In the genomic region with DNA sequence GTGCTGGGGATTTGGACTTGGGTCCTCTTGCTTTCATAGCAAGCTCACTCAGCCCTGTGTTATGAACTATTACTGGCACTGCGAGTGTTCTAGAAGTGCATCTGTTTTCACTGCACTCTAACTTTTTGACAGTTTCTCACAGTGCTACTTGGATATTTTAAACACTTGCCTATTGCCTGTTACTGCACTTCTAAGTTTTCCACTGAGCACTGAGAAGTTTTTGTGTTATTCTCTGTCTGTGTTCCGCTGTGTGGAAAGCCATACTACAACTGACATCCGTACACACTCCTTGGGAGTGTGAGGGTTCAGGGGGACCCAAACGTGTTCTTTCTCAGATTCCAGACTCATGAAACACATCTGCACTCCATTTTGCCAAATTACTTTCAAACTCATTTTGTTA, we compare ENCODE assay signal across 27 mouse cellular contexts.
A peak's percentile ranks its signal among the peaks of the same experiment; 100 is the strongest.
DNase-seq lines count a peak whose midpoint lies in the region; ATAC-seq and TF ChIP-seq lines count a peak whose summit lies in the region.
"Had no signal": no experiment of that assay in that cellular context is flagged by ENCODE, and none has a peak within 500 bp of the region (broad histone marks: within the 10 kb centered on the region; RNA-seq: fewer than 3 reads in every experiment).

No protein-coding gene starts in this region.

- no peak for TF ChIP-seq EP300 in heart, adult 2 months (IDR thresholded peaks at IDR 0.05; ENCODE audit: insufficient read depth, low read depth, low read length)

- peaks cover 16% of the 10 kb centered on the region for H3K4me1 ChIP-seq in heart, adult 2 months (ENCODE audit: control insufficient read depth, insufficient read depth, low read length)
- H3K4me1 ChIP-seq in midbrain, embryonic 11.5 days (ENCODE audit: control insufficient read depth, insufficient read depth, low read length), result no peaks in the 10 kb centered on the region
- no peaks in the 10 kb centered on the region for H3K4me1 ChIP-seq in midbrain, postnatal 0 days (ENCODE audit: insufficient read depth, low read length)
- peaks cover 12% of the 10 kb centered on the region; the same call in 1 of the 2 replicates for H3K4me1 ChIP-seq in limb, embryonic 13.5 days
- H3K4me1 ChIP-seq in hindbrain, postnatal 0 days (ENCODE audit: insufficient read depth, low read length), result no peaks in the 10 kb centered on the region
- H3K4me1 ChIP-seq: forebrain, embryonic 10.5 days; hindbrain, embryonic 12.5 days; midbrain, embryonic 12.5 days; neural tube, embryonic 12.5 days had no signal

- no peak for TF ChIP-seq POLR2A in heart, adult 2 months (IDR thresholded peaks at IDR 0.05; ENCODE audit: insufficient read depth, low read depth, low read length)

- H3K79me2 ChIP-seq in heart, adult 2 months (replicated peaks; ENCODE audit: control insufficient read depth, insufficient read depth, low read length), result no peaks in the 10 kb centered on the region

- H3K4me3 ChIP-seq in heart, adult 2 months, result no peak overlapping the region
- H3K4me3 ChIP-seq in midbrain, embryonic 11.5 days (ENCODE audit: low read depth, low read length), result no peak overlapping the region
- H3K4me3 ChIP-seq in midbrain, postnatal 0 days (ENCODE audit: low read depth, low read length), result no peak overlapping the region
- no peak overlapping the region for H3K4me3 ChIP-seq in limb, embryonic 13.5 days
- no peak overlapping the region for H3K4me3 ChIP-seq in hindbrain, postnatal 0 days (ENCODE audit: low read length)
- H3K4me3 ChIP-seq: forebrain, embryonic 10.5 days; hindbrain, embryonic 12.5 days; kidney, embryonic 15.5 days; midbrain, embryonic 12.5 days; neural tube, embryonic 12.5 days had no signal

- no peak overlapping the region for H3K4me2 ChIP-seq in midbrain, embryonic 11.5 days
- H3K4me2 ChIP-seq in midbrain, postnatal 0 days (ENCODE audit: low read depth, low read length, poor library complexity, severe bottlenecking), result no peak overlapping the region
- no peak overlapping the region for H3K4me2 ChIP-seq in limb, embryonic 13.5 days (replicated peaks)
- H3K4me2 ChIP-seq in hindbrain, postnatal 0 days (ENCODE audit: low read depth, low read length), result no peak overlapping the region
- H3K4me2 ChIP-seq: hindbrain, embryonic 12.5 days; kidney, embryonic 15.5 days; liver, embryonic 11.5 days; midbrain, embryonic 12.5 days; neural tube, embryonic 12.5 days had no signal

- no peaks in the 10 kb centered on the region for H3K9me3 ChIP-seq in midbrain, embryonic 11.5 days (ENCODE audit: control insufficient read depth, low read length)
- no peaks in the 10 kb centered on the region for H3K9me3 ChIP-seq in midbrain, postnatal 0 days (ENCODE audit: low read length)
- no peaks in the 10 kb centered on the region for H3K9me3 ChIP-seq in limb, embryonic 13.5 days
- no peaks in the 10 kb centered on the region for H3K9me3 ChIP-seq in hindbrain, postnatal 0 days (ENCODE audit: low read length)
- H3K9me3 ChIP-seq: forebrain, embryonic 10.5 days; hindbrain, embryonic 12.5 days; kidney, embryonic 15.5 days; midbrain, embryonic 12.5 days; neural tube, embryonic 12.5 days had no signal

- no peak overlapping the region for H3K27ac ChIP-seq in heart, adult 2 months
- H3K27ac ChIP-seq in midbrain, embryonic 11.5 days (ENCODE audit: low read depth, low read length), result no peak overlapping the region
- H3K27ac ChIP-seq in midbrain, postnatal 0 days (ENCODE audit: low read depth, low read length), result no peak overlapping the region
- peak overlapping the region; percentile 48; the same call in 1 of the 2 replicates for H3K27ac ChIP-seq in limb, embryonic 13.5 days
- no peak overlapping the region for H3K27ac ChIP-seq in hindbrain, postnatal 0 days
- H3K27ac ChIP-seq: forebrain, embryonic 10.5 days; hindbrain, embryonic 12.5 days; kidney, embryonic 15.5 days; midbrain, embryonic 12.5 days; neural tube, embryonic 12.5 days had no signal

- TF ChIP-seq CTCF in heart, adult 2 months (IDR thresholded peaks at IDR 0.05), result no peak
- no peak for TF ChIP-seq CTCF in midbrain, postnatal 0 days (IDR thresholded peaks at IDR 0.05)
- TF ChIP-seq CTCF in hindbrain, postnatal 0 days (IDR thresholded peaks at IDR 0.05; ENCODE audit: low read depth), result no peak

- peaks cover 4% of the 10 kb centered on the region for H3K36me3 ChIP-seq in heart, adult 2 months (ENCODE audit: control insufficient read depth, insufficient read depth, low read length)
- H3K36me3 ChIP-seq in midbrain, embryonic 11.5 days (ENCODE audit: control insufficient read depth, insufficient read depth, low read length), result no peaks in the 10 kb centered on the region
- no peaks in the 10 kb centered on the region for H3K36me3 ChIP-seq in midbrain, postnatal 0 days (ENCODE audit: insufficient read depth, low read length)
- H3K36me3 ChIP-seq in limb, embryonic 13.5 days, result no peaks in the 10 kb centered on the region
- no peaks in the 10 kb centered on the region for H3K36me3 ChIP-seq in hindbrain, postnatal 0 days (ENCODE audit: insufficient read depth, low read length)
- H3K36me3 ChIP-seq: forebrain, embryonic 10.5 days; hindbrain, embryonic 12.5 days; kidney, embryonic 15.5 days; midbrain, embryonic 12.5 days; neural tube, embryonic 12.5 days had no signal

- intact Hi-C loops in heart, adult 2 months (cut with DNase I), result no loop called here

- no peaks in the 10 kb centered on the region for H3K27me3 ChIP-seq in heart, adult 2 months (ENCODE audit: control insufficient read depth, insufficient read depth, low read length)
- no peaks in the 10 kb centered on the region for H3K27me3 ChIP-seq in midbrain, embryonic 11.5 days (ENCODE audit: control insufficient read depth, insufficient read depth, low read length)
- H3K27me3 ChIP-seq in midbrain, postnatal 0 days (ENCODE audit: insufficient read depth, low read length), result no peaks in the 10 kb centered on the region
- no peaks in the 10 kb centered on the region for H3K27me3 ChIP-seq in limb, embryonic 13.5 days
- no peaks in the 10 kb centered on the region for H3K27me3 ChIP-seq in hindbrain, postnatal 0 days (ENCODE audit: insufficient read depth, low read length)
- H3K27me3 ChIP-seq: hindbrain, embryonic 12.5 days; kidney, embryonic 15.5 days; midbrain, embryonic 12.5 days; neural tube, embryonic 12.5 days had no signal

- WGBS in heart, adult 2 months, result 84% methylated on average over 4 of the region's 4 CpGs
- 89% methylated on average over 4 of the region's 4 CpGs for WGBS in midbrain, embryonic 11.5 days
- WGBS in midbrain, postnatal 0 days, result 87% methylated on average over 4 of the region's 4 CpGs
- 44% methylated on average over 4 of the region's 4 CpGs for WGBS in limb, embryonic 13.5 days
- WGBS in hindbrain, postnatal 0 days, result 87% methylated on average over 4 of the region's 4 CpGs

- no peak overlapping the region for H3K9ac ChIP-seq in heart, adult 2 months (ENCODE audit: low read depth, low read length)
- H3K9ac ChIP-seq in midbrain, embryonic 11.5 days (ENCODE audit: low read length), result no peak overlapping the region
- no peak overlapping the region for H3K9ac ChIP-seq in midbrain, postnatal 0 days (replicated peaks; ENCODE audit: low read length, poor library complexity, severe bottlenecking)
- H3K9ac ChIP-seq in limb, embryonic 13.5 days, result no peak overlapping the region
- no peak overlapping the region for H3K9ac ChIP-seq in hindbrain, postnatal 0 days (replicated peaks; ENCODE audit: low read length)
- H3K9ac ChIP-seq: hindbrain, embryonic 12.5 days; kidney, embryonic 15.5 days; liver, postnatal 0 days; midbrain, embryonic 12.5 days; neural tube, embryonic 12.5 days had no signal

- ATAC-seq in midbrain, embryonic 11.5 days (ENCODE audit: low FRiP score), result no peak
- ATAC-seq in midbrain, postnatal 0 days (ENCODE audit: low FRiP score), result no peak
- no peak for ATAC-seq in limb, embryonic 13.5 days (ENCODE audit: low FRiP score, low read depth)
- no peak for ATAC-seq in hindbrain, postnatal 0 days
- ATAC-seq: CD4-positive, CD25-positive, alpha-beta regulatory T cell, adult 4 months; forebrain, embryonic 16.5 days; liver, postnatal 0 days had no signal

- peak; percentile 62 for DNase-seq in heart, adult 11 months
- no peak for DNase-seq in heart, adult 2 months
- peak; percentile 31 for DNase-seq in midbrain, embryonic 11.5 days (ENCODE audit: low spot score, missing footprints)
- DNase-seq in midbrain, postnatal 0 days (ENCODE audit: low spot score), result no peak
- DNase-seq in hindbrain, postnatal 0 days (ENCODE audit: low spot score), result no peak
- no peak for DNase-seq in retina, embryonic 14.5 days (ENCODE audit: low spot score)
- DNase-seq: cerebellum, adult 11 months; cerebellum, adult 9-11 months; gastrocnemius, postnatal 25 days; kidney, adult 11 months; kidney, postnatal 36 days; liver, postnatal 0 days; lung, postnatal 10 days; retina, postnatal 1 day; right cerebral cortex, postnatal 25 days; spleen, adult 18-20 months; thymus, adult 2 months; thymus, postnatal 4 days had no signal

Comparison
In these comparisons a context has a peak if more than half of its experiments do, and no peak if none do; other contexts are left out.
1. DNase-seq: peak in heart, adult 11 months (single experiment) and midbrain, embryonic 11.5 days (single experiment); none in heart, adult 2 months (0 of 2), midbrain, postnatal 0 days (single experiment), hindbrain, postnatal 0 days (single experiment) and retina, embryonic 14.5 days (single experiment).